Mouse (Mus musculus): ENCODE measurements around the gene Gjc3. TPM values are rescaled to one million over a fixed set of nuclear protein-coding genes. Genes with fewer than 3 reads are reported as not detected.

Gene Gjc3
- polyA plus RNA-seq, 1 experiment = not detected

- Histone ChIP-seq H3ac (ENCODE audit: control insufficient read depth, insufficient read length) (no peak overlapping the region), H3K36me3 (ENCODE audit: control insufficient read depth, insufficient read depth) (no peaks in the 10 kb centered on the region), H3K4me3 (no peak overlapping the region), H3K79me2 (ENCODE audit: control insufficient read depth, insufficient read depth) (no peaks in the 10 kb centered on the region), H3K27me3 (ENCODE audit: control insufficient read depth, insufficient read depth, insufficient read length) (no peaks in the 10 kb centered on the region), H3K4me2 (ENCODE audit: low read depth) (no peak overlapping the region)
- no peak for TF ChIP-seq POLR2AphosphoS2 (IDR thresholded peaks at IDR 0.05; ENCODE audit: insufficient read length, low read depth)
- no peak for TF ChIP-seq TCF12 (IDR thresholded peaks at IDR 0.05; ENCODE audit: insufficient read depth, poor library complexity, severe bottlenecking)
- no peak for TF ChIP-seq REST (IDR thresholded peaks at IDR 0.05; ENCODE audit: insufficient read depth, insufficient read length)
- TF ChIP-seq MYOD1 (IDR thresholded peaks at IDR 0.05; ENCODE audit: control insufficient read depth in 1 of 3, insufficient read length in 2 of 3, low read depth in 2 of 3) = no peak
- no peak for TF ChIP-seq USF1 (IDR thresholded peaks at IDR 0.05; ENCODE audit: low read depth)
- TF ChIP-seq E2F4 (IDR thresholded peaks at IDR 0.05; ENCODE audit: insufficient read depth) = no peak
- no peak for TF ChIP-seq SRF (IDR thresholded peaks at IDR 0.05; ENCODE audit: control insufficient read depth, insufficient read length, low read depth)
- no peak for TF ChIP-seq POLR2A (IDR thresholded peaks at IDR 0.05; ENCODE audit: insufficient read length, low read depth)
- no peak for TF ChIP-seq TCF3 (IDR thresholded peaks at IDR 0.05; ENCODE audit: insufficient read length, low read depth)
- no peak for TF ChIP-seq MYOG (IDR thresholded peaks at IDR 0.05; ENCODE audit: control insufficient read depth in 1 of 3, insufficient read depth in 1 of 3, insufficient read length in 2 of 3, low read depth in 2 of 3)
- TF ChIP-seq MAX (IDR thresholded peaks at IDR 0.05; ENCODE audit: low read depth) = no peak
Observed at GRCm38 (mm10) chr5:137951218-137951617, 11.7 kb downstream of the Gjc3 start.

GRCm38 (mm10) chr5:137947303-137947702, 15.6 kb downstream of the Gjc3 start:
- Histone ChIP-seq H3K27me3 (ENCODE audit: control insufficient read depth, insufficient read depth, insufficient read length) (no peaks in the 10 kb centered on the region), H3ac (ENCODE audit: control insufficient read depth, insufficient read length) (no peak overlapping the region), H3K36me3 (ENCODE audit: control insufficient read depth, insufficient read depth) (no peaks in the 10 kb centered on the region), H3K4me2 (ENCODE audit: low read depth) (no peak overlapping the region), H3K4me3 (no peak overlapping the region), H3K79me2 (ENCODE audit: control insufficient read depth, insufficient read depth) (no peaks in the 10 kb centered on the region)
- no peak for TF ChIP-seq TCF3 (IDR thresholded peaks at IDR 0.05; ENCODE audit: insufficient read length, low read depth)
- no peak for TF ChIP-seq POLR2AphosphoS2 (IDR thresholded peaks at IDR 0.05; ENCODE audit: insufficient read length, low read depth)
- TF ChIP-seq CEBPB (IDR thresholded peaks at IDR 0.05; ENCODE audit: insufficient read depth, poor library complexity, severe bottlenecking) = no peak
- TF ChIP-seq REST (IDR thresholded peaks at IDR 0.05; ENCODE audit: insufficient read depth, insufficient read length) = no peak
- TF ChIP-seq MYOD1 (IDR thresholded peaks at IDR 0.05; ENCODE audit: control insufficient read depth in 1 of 3, insufficient read length in 2 of 3, low read depth in 2 of 3) = no peak
- TF ChIP-seq SRF (IDR thresholded peaks at IDR 0.05; ENCODE audit: control insufficient read depth, insufficient read length, low read depth) = no peak
- no peak for TF ChIP-seq USF1 (IDR thresholded peaks at IDR 0.05; ENCODE audit: low read depth)
- TF ChIP-seq E2F4 (IDR thresholded peaks at IDR 0.05; ENCODE audit: insufficient read depth) = no peak
- TF ChIP-seq MAX (IDR thresholded peaks at IDR 0.05; ENCODE audit: low read depth) = no peak
- no peak for TF ChIP-seq POLR2A (IDR thresholded peaks at IDR 0.05; ENCODE audit: insufficient read length, low read depth)
- TF ChIP-seq TCF12 (IDR thresholded peaks at IDR 0.05; ENCODE audit: insufficient read depth, poor library complexity, severe bottlenecking) = no peak
- TF ChIP-seq MYOG (IDR thresholded peaks at IDR 0.05; ENCODE audit: control insufficient read depth in 1 of 3, insufficient read depth in 1 of 3, insufficient read length in 2 of 3, low read depth in 2 of 3) = no peak

GRCm38 (mm10) chr5:137943133-137943532, 19.8 kb downstream of the Gjc3 start:
- no peak for TF ChIP-seq MYOG (IDR thresholded peaks at IDR 0.05; ENCODE audit: control insufficient read depth in 1 of 3, insufficient read depth in 1 of 3, insufficient read length in 2 of 3, low read depth in 2 of 3)
- TF ChIP-seq SRF (IDR thresholded peaks at IDR 0.05; ENCODE audit: control insufficient read depth, insufficient read length, low read depth) = no peak
- no peak for TF ChIP-seq POLR2A (IDR thresholded peaks at IDR 0.05; ENCODE audit: insufficient read length, low read depth)
- TF ChIP-seq TCF12 (IDR thresholded peaks at IDR 0.05; ENCODE audit: insufficient read depth, poor library complexity, severe bottlenecking) = no peak
- no peak for TF ChIP-seq E2F4 (IDR thresholded peaks at IDR 0.05; ENCODE audit: insufficient read depth)
- no peak for TF ChIP-seq POLR2AphosphoS2 (IDR thresholded peaks at IDR 0.05; ENCODE audit: insufficient read length, low read depth)
- no peak for TF ChIP-seq MAX (IDR thresholded peaks at IDR 0.05; ENCODE audit: low read depth)
- TF ChIP-seq REST (IDR thresholded peaks at IDR 0.05; ENCODE audit: insufficient read depth, insufficient read length) = no peak
- TF ChIP-seq MYOD1 (IDR thresholded peaks at IDR 0.05; ENCODE audit: control insufficient read depth in 1 of 3, insufficient read length in 2 of 3, low read depth in 2 of 3) = no peak
- TF ChIP-seq TCF3 (IDR thresholded peaks at IDR 0.05; ENCODE audit: insufficient read length, low read depth) = no peak
- TF ChIP-seq USF1 (IDR thresholded peaks at IDR 0.05; ENCODE audit: low read depth) = no peak
- no peak overlapping the region for H3K4me2 ChIP-seq (ENCODE audit: low read depth)
- no peaks in the 10 kb centered on the region for H3K79me2 ChIP-seq (ENCODE audit: control insufficient read depth, insufficient read depth)
- H3ac ChIP-seq (ENCODE audit: control insufficient read depth, insufficient read length) = no peak overlapping the region
- no peaks in the 10 kb centered on the region for H3K27me3 ChIP-seq (ENCODE audit: control insufficient read depth, insufficient read depth, insufficient read length)
- H3K4me3 ChIP-seq = no peak overlapping the region
- no peaks in the 10 kb centered on the region for H3K36me3 ChIP-seq (ENCODE audit: control insufficient read depth, insufficient read depth)

DNA sequence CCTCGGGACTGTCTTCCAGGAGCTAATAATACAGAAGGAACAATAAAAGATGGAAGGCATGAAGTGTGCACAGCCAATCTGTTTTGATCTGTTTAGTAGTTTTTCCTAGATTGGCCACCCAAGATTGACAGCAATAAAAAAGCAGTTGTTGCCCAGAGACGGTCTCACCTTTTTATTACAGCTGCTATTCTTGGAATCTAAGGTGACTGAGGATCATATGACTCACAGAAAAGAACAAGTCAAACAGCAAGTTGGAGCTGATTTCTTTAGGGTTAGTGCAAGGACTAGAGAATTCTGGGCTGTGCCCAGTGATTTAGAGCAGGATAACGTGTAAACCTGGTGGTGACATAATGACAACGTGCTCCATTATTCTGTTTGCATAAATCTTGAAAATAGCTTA, 21.9 kb downstream of the Gjc3 start:
- no peaks in the 10 kb centered on the region for H3K36me3 ChIP-seq (ENCODE audit: control insufficient read depth, insufficient read depth)
- no peak overlapping the region for H3K4me2 ChIP-seq (ENCODE audit: low read depth)
- no peak overlapping the region for H3K4me3 ChIP-seq
- H3K79me2 ChIP-seq (ENCODE audit: control insufficient read depth, insufficient read depth) = no peaks in the 10 kb centered on the region
- H3ac ChIP-seq (ENCODE audit: control insufficient read depth, insufficient read length) = no peak overlapping the region
- no peaks in the 10 kb centered on the region for H3K27me3 ChIP-seq (ENCODE audit: control insufficient read depth, insufficient read depth, insufficient read length)
- TF ChIP-seq TCF3 (IDR thresholded peaks at IDR 0.05; ENCODE audit: insufficient read length, low read depth) (no peak), MYOD1 (IDR thresholded peaks at IDR 0.05; ENCODE audit: control insufficient read depth in 1 of 3, insufficient read length in 2 of 3, low read depth in 2 of 3) (no peak), MAX (IDR thresholded peaks at IDR 0.05; ENCODE audit: low read depth) (no peak), TCF12 (IDR thresholded peaks at IDR 0.05; ENCODE audit: insufficient read depth, poor library complexity, severe bottlenecking) (no peak), CEBPB (IDR thresholded peaks at IDR 0.05; ENCODE audit: insufficient read depth, poor library complexity, severe bottlenecking) (no peak), MYOG (IDR thresholded peaks at IDR 0.05; ENCODE audit: control insufficient read depth in 1 of 3, insufficient read depth in 1 of 3, insufficient read length in 2 of 3, low read depth in 2 of 3) (no peak)

- H3K79me2 ChIP-seq (ENCODE audit: control insufficient read depth, insufficient read depth) = no peaks in the 10 kb centered on the region
- no peak overlapping the region for H3K4me2 ChIP-seq (ENCODE audit: low read depth)
- H3K36me3 ChIP-seq (ENCODE audit: control insufficient read depth, insufficient read depth) = no peaks in the 10 kb centered on the region
- TF ChIP-seq POLR2A (IDR thresholded peaks at IDR 0.05; ENCODE audit: insufficient read length, low read depth) = no peak
- no peak for TF ChIP-seq MYOG (IDR thresholded peaks at IDR 0.05; ENCODE audit: control insufficient read depth in 1 of 3, insufficient read depth in 1 of 3, insufficient read length in 2 of 3, low read depth in 2 of 3)
- TF ChIP-seq CEBPB (IDR thresholded peaks at IDR 0.05; ENCODE audit: insufficient read depth, poor library complexity, severe bottlenecking) = no peak
- H3K27me3 ChIP-seq (ENCODE audit: control insufficient read depth, insufficient read depth, insufficient read length) = no peaks in the 10 kb centered on the region
- no peak overlapping the region for H3ac ChIP-seq (ENCODE audit: control insufficient read depth, insufficient read length)
- H3K4me3 ChIP-seq = no peak overlapping the region
Observed at GRCm38 (mm10) chr5:137937238-137937637, 25.7 kb downstream of the Gjc3 start.

All from myocyte (in vitro differentiated cells).